Mouse (Mus musculus) natural killer cell, adult 2 months (primary cell): Measurements from ENCODE around the gene Syde2.
"Not testable (repeated sequence)": the region's sequence is repeated elsewhere in the genome, so short reads cannot be mapped to it uniquely, and the experiment has no call there.

Experiments used
- DNase-seq, 2 experiments: peaks; one replicate each; pipeline ENCODE4 v3.0.0; 2022; ENCODE audit warnings: low spot score in 2 of 2

Gene Syde2

DNA sequence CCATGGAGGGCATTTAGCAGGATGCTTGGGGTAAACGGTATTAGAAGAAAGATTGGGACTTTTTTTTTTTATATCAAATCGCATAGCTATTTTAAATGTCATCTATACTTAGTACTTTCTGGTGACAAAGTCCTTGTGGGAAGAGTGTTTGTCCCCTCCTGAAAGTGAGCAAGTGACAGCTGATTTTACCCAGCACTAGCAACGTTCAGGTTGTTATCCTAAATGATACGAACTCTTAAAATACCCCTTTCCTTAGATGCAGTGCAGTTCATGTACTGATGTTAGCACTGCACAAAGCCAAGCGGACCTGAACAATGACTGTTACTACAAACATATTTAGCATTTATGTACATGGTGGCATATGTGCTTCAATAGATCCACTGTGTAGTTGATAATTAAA is 20.9 kb upstream of the Syde2 start:
- DNase-seq = no peak

DNA sequence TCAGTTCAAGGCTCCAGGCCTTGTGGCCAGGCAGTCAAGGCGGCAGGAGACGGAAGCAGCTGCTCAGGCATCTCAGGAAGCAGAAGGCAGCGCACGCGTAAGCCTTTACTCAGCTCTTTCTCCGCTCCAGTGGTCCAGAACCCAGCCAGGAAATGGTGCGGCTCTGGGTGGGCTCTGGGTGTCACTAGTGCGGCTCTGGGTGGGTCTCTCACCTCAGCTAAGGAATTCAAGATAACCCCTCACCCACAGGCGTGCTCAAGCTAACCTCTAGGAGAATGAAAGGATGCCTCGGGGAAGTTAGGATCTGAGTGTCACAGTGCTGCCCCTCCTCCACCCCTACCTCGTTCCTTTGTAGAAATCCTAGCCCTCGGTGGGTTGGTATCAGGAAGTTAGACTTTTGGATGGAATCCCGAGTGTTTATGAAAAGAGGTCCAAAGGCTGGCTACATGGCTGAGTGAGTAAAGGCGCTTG is 18.6 kb upstream of the Syde2 start:
- no peak for DNase-seq

DNA sequence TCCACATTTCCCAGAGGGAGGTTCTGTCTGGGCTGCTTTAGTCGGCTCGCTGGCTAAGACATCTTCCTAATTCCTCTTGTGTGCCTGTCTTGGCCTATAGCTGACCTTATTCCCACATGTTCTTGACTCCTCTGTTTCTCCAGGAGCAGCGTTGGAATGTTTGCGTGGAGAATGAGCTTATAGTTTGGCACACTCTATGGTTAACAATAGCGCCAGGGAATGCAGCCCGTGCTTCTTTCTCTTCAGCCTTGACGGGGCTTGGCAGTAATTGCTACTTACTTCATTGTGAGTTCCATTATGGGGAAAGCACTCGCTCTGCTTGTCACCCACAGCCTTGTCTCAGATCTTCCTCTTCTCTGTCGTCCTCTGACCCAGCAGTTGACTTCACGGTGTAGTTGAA is 16.2 kb upstream of the Syde2 start:
- DNase-seq = no peak

DNA sequence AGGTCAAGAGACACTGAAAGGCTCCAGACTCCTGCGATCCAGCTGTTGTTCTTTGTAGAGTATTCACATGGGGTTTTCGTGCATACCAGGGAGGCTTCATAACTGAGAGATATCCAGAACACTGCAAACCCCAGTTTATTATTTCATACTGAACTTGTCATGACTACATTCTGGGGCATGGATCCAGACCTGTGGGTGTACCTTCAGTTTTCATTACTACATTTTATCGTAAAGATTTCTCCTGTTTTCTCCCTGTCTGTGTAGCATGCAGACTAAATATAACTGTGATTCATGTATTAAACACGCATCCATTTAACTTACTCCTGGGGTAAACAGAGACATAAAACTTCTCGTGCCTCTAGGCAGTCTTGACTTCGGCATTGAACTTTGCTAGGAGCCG is 12.7 kb upstream of the Syde2 start:
- no peak for DNase-seq

GRCm38 (mm10) chr3:145985333-145985925 is 2.2 kb upstream of the Syde2 start:
- no peak for DNase-seq

GRCm38 (mm10) chr3:145986317-145987001 is 1.2 kb upstream of the Syde2 start:
- DNase-seq = no peak

GRCm38 (mm10) chr3:145987970-145988683 is 457 bp downstream of the Syde2 start:
- DNase-seq = no peak

DNA sequence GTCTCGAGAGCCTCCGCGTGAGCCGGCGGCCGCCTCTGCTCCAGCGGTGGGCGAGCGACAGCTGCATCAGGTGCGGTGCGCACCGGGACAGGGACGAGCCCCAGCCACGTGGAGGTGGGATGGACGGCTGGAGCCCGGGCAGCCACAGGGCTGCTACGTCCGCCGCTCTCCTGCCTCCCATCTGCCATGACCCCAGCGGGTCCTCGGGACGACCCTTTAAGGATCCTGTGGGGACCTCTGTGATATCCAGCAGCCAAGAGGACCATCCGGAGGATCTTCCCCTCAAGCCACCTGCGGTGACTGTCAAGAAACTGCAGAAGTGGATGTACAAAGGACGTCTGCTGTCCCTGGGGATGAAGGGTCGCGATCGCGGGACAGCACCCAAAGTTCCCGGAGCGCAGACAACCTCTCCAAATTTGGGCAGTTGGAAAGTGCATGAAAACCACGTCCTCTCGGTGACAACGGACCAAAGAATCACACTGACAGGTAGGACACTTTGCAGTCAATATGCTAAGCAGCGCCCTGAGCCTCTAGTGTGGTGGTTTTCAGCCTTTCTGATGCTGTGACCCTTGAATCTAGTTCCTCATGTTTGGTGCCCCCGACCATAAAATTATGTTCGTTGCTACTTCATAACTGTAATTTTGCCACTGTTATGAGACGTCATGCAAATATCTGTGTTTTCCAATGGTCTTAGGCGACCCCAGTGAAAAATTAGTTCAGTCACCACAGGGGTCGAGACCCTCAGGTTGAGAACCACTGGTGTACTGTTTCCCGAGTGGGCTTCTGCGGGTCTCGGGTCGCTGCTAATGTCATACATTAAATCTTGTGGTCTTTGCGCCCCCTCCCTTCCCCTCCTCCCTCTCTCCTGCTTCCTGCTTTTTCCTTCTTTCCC is 1.3 kb downstream of the Syde2 start:
- no peak for DNase-seq

DNA sequence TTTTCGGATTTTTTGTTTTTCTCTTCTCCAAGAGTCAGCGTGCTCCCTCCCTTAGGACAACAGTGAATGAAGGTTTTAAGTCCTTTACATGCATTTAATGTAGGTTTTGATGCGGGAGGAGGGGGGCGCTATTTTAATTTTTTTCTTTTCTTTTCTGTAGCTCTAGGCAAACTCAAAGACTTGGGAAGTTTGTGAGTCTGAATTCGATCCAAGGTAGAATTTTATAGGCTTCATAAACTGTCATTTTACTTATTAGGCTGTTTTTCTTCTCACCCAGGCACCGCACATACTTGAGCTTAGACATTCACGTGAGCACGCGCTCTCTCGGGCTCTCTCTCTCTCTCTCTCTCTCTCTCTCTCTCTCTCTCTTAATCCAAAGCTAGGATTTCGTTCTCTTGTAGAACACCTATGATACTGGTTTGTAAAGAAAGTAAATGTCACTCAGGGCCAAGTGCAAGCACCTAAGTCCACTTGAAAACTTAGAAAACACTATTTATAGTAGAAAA is 2.0 kb downstream of the Syde2 start:
- DNase-seq = no peak

GRCm38 (mm10) chr3:145991130-145991529 is 3.5 kb downstream of the Syde2 start:
- no peak for DNase-seq

DNA sequence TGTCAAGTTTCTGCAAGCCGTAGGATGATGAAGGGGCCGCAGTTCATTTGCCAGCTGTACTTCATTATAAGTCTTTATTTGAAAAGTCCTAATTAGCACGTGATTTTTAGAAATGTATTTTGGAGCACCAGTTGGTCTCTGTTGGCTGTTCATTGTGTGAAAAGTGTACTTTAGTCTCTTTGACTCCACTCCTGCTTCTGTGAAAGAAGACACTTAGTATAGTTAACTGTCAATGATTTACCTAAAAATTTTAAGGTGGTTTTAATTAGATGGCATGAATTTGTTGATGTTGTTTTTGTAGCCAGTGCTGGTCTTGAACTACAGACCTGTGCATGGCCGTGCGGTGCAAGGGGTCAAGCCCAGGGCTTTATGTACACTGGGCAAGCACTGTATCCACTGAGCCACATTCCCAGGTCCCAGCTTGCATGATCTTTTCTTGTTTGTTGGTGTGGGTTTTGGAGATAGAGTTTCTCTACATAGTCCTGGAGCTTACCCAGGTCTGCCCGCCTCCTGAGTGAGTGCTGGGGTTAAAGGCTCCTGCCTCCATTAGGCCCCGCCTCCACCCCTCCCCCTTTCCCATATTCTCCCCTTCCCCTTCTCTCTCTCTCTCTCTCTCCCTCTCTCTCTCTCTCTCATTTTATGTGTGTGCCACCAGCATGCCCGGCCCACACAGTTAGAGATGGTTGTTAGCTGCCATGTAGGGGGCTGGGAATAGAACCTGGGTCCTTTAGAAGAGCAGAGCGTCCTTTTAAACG is 4.5 kb downstream of the Syde2 start:
- DNase-seq = no peak

DNA sequence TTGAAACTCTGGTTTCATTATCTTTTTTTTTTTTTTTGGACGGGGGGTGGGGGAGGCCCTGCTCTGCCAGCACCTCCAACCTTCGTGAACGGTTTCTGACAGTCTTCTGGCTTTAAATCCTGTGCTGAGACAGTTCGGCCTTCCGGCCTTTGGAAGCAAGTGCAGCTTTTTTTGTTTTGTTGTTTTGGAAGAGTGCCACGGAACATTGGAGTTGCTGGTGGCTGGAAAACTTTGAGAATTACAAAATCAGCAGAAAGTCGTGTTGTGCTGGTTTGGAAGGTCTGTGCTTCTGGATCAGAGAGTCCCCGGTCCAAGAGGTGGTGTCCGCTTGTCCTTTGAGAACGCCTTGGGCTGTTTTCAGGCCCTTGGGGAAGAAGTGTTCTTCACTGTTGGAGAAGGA is 5.1 kb downstream of the Syde2 start:
- no peak for DNase-seq

DNA sequence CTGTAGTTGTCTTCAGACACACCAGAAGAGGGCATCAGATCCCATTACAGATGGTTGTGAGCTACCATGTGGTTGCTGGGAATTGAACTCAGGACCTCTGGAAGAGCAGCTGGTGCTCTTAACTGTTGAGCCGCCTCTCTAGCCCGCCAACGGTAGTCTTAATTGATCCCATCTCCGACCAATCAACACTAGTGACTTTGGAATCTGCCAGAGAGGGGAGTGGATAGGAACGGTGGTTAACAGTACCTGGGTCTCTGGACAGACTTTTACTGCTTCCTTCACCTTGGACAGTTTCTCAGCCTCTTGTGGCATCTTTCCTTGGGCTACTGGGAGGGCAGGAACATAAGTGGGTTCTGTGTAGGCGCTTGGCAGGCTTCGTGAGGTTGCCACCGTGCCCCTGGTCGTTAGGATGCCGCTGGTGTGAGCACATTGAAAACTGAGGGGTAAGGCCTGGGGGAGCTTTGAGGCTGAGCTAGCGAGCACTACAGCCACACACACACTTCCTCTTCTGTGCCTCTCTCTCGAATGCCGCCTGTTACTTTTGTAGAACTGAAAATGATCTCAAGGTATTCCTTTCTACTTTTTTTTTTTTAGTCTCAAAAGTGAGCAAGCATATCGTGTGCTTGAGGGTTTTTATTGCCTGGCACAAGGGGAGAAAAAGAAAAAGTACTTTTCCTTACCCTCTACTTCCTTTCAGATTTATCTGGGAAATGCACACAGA is 6.0 kb downstream of the Syde2 start:
- no peak for DNase-seq

DNA sequence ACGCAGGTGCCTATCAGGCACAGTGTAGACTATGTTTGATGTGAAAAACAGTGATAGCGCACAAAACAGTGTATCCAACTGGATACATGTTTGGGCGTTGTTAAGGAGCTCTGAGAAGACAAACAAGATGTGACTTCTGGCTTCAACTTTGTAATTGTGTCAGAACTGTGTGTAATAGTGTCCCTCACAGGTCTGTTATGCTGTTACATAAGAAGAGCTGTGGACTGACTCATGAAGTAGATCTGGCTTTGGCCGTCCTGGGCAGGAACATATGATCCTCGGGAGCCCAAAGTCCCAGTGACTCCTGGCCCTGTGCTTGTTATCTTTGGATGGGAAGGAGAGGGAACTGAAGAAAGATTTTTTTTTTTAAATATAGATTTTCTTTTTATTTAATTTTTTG is 7.8 kb downstream of the Syde2 start:
- no peak for DNase-seq

- not testable (repeated sequence) for DNase-seq
These were observed 8.9 kb downstream of the Syde2 start for GRCm38 (mm10) chr3:145996539-145996938.

GRCm38 (mm10) chr3:146004347-146005051 is 16.8 kb downstream of the Syde2 start:
- DNase-seq = no peak

GRCm38 (mm10) chr3:146007872-146008271 is 20.2 kb downstream of the Syde2 start:
- DNase-seq = no peak

DNA sequence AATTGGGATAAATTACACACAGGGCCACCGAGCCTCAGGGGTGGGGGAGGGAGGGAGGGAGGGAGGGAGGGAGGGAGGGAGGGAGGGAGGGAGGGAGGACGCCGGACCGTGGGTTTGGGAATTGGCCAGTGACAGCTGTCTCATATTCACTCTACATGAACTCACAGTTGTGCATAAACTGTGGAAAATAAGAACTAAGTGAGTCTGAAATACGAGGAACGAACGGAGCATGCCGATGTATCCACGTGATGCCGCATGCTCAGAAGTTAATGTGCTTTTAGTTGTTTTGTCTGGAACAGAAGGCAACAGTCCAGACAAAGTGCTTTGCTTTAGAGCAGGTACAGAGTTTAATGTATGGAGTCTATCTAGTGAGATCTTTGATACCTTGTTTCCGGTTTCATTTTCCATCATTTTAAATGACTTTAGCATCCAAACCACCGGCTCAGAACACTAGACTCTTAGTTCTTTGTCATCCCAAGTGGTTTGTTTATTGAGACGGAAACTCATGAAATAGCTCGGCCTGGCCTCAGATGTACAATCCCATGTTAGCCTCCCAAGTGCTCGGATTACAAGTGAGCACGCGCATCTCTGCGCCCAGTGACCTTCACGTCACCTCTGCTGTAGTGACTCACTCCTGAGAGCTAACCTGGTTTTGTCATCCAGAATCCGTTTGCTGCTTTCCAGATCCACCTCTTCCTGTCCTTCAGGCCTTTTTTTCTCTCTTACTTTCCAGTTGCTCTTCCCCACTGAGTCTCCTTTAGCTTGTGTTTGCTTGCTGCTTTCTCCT is 22.4 kb downstream of the Syde2 start:
- no peak for DNase-seq

DNA sequence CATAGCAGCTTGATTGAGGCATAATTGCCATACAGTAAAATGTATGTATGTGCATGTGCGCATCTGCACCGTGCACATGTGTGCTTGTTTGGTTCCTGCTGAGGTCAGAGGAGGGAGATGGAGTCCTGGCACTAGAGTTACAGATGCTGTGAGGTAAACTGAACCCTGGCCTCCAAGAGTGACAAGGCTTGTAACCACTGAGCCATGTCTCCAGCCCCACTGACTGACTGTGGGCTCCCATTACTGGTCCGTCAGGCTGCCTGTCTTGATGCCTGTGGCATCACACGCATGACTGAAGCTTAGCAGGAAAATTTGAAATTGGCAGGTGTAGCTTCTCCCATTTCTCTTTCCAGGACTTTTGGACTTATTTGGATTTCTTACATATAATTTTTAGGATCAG is 23.1 kb downstream of the Syde2 start:
- DNase-seq = no peak
